Mouse (Mus musculus) telencephalon, adult 2 months (tissue): ENCODE data around the gene Ambra1.
A peak's percentile ranks its signal among the peaks of the same experiment; 100 is the strongest.
"Not testable (repeated sequence)": the region's sequence is repeated elsewhere in the genome, so short reads cannot be mapped to it uniquely, and the experiment has no call there.

Source experiments
- DNase-seq: peaks from one replicate; pipeline ENCODE4 v3.0.0-alpha.2; 2011; ENCODE audit warnings: low read depth, low spot score

The Ambra1 gene

GRCm38 (mm10) chr2:91729971-91730821 lies at the start of gene Ambra1:
TSS of gene Ambra1 (plus strand) at chr2:91730134.
- peak; percentile 98 for DNase-seq

GRCm38 (mm10) chr2:91682850-91683249 lies 47.1 kb upstream of the Ambra1 start:
- peak; percentile 76 for DNase-seq

- DNase-seq = no peak
These were observed 46.0 kb upstream of the Ambra1 start for GRCm38 (mm10) chr2:91683919-91684318.

GRCm38 (mm10) chr2:91689452-91689851 lies 40.5 kb upstream of the Ambra1 start:
- DNase-seq = no peak

GRCm38 (mm10) chr2:91695436-91696224 lies 34.3 kb upstream of the Ambra1 start:
- DNase-seq = peak; percentile 57

- no peak for DNase-seq
These were observed 33.7 kb upstream of the Ambra1 start for GRCm38 (mm10) chr2:91696225-91696590.

- no peak for DNase-seq
These were observed 30.7 kb upstream of the Ambra1 start for GRCm38 (mm10) chr2:91699225-91699624.

- DNase-seq = no peak
These were observed 28.6 kb upstream of the Ambra1 start for GRCm38 (mm10) chr2:91701366-91701765.

- no peak for DNase-seq
These were observed 24.2 kb upstream of the Ambra1 start for GRCm38 (mm10) chr2:91705736-91706135.

- DNase-seq = no peak
These were observed 23.5 kb upstream of the Ambra1 start for GRCm38 (mm10) chr2:91706456-91706855.

GRCm38 (mm10) chr2:91708361-91708760 lies 21.6 kb upstream of the Ambra1 start:
- DNase-seq = no peak

GRCm38 (mm10) chr2:91710272-91711234 lies 19.4 kb upstream of the Ambra1 start, which contains the start of the genes Atg13 and Harbi1:
TSS of gene Atg13 (minus strand) at chr2:91710576.
TSS of gene Harbi1 (plus strand) at chr2:91710852.
- DNase-seq = peak; percentile 91

- DNase-seq = no peak
These were observed 18.5 kb upstream of the Ambra1 start for GRCm38 (mm10) chr2:91711256-91711925.

GRCm38 (mm10) chr2:91714921-91715320 lies 15.0 kb upstream of the Ambra1 start:
- no peak for DNase-seq

- no peak for DNase-seq
These were observed 11.7 kb upstream of the Ambra1 start for GRCm38 (mm10) chr2:91718276-91718675.

- DNase-seq = no peak
These were observed 6.6 kb upstream of the Ambra1 start for GRCm38 (mm10) chr2:91723382-91723781.

GRCm38 (mm10) chr2:91723951-91724350 lies 6.0 kb upstream of the Ambra1 start:
- DNase-seq = no peak

- DNase-seq = no peak
These were observed 5.2 kb upstream of the Ambra1 start for GRCm38 (mm10) chr2:91724716-91725115.

- not testable (repeated sequence) for DNase-seq
These were observed 4.5 kb upstream of the Ambra1 start for GRCm38 (mm10) chr2:91725476-91725875.

- no peak for DNase-seq
These were observed 2.9 kb upstream of the Ambra1 start for GRCm38 (mm10) chr2:91727011-91727410.

- no peak for DNase-seq
These were observed 363 bp upstream of the Ambra1 start for GRCm38 (mm10) chr2:91729571-91729970.
